Mouse (Mus musculus) forebrain, postnatal 0 days (tissue): ENCODE data around the gene Lix1l. TPM values are rescaled to one million over a fixed set of nuclear protein-coding genes. Genes with fewer than 3 reads are reported as not detected.

Source experiments
- ATAC-seq: fragments of 200-750 bp; cut with Nextera tagmentation; 2 replicates; pipeline ENCODE4 v1.8.0; 2017; ENCODE audit warnings: mild to moderate bottlenecking, moderate library complexity
- DNase-seq: peaks from one replicate; pipeline ENCODE4 v3.0.0-alpha.2; 2015
- H3K27ac ChIP-seq: fragments of 300-500 bp; sonication (generic); 2 replicates; pipeline ENCODE4 v1.5.1; 2014; ENCODE audit warnings: low read depth, mild to moderate bottlenecking, antibody characterized with exemption, low read length, moderate library complexity, mixed read lengths
- H3K27me3 ChIP-seq: fragments of 300-500 bp; sonication (generic); 2 replicates; pipeline ENCODE4 v1.6.1; 2014; ENCODE audit warnings: mild to moderate bottlenecking, low read length, mixed read lengths; ENCODE audit not compliant: insufficient read depth
- H3K36me3 ChIP-seq: fragments of 300-500 bp; sonication (generic); 2 replicates; pipeline ENCODE4 v1.6.1; 2014; ENCODE audit warnings: mild to moderate bottlenecking, moderate library complexity; ENCODE audit not compliant: insufficient read depth
- H3K4me1 ChIP-seq: fragments of 300-500 bp; sonication (generic); 2 replicates; pipeline ENCODE4 v1.6.1; 2014; ENCODE audit warnings: antibody characterized with exemption; ENCODE audit not compliant: insufficient read depth
- H3K4me2 ChIP-seq: fragments of 300-500 bp; sonication (generic); 2 replicates; pipeline ENCODE4 v1.6.1; 2014; ENCODE audit warnings: low read depth, mild to moderate bottlenecking, moderate library complexity
- H3K4me3 ChIP-seq: fragments of 300-500 bp; sonication (generic); 2 replicates; pipeline ENCODE4 v1.5.1; 2014; ENCODE audit warnings: low read depth, low read length, mixed read lengths
- H3K9ac ChIP-seq: fragments of 300-500 bp; sonication (generic); 2 replicates; pipeline ENCODE4 v1.6.1; 2014; ENCODE audit warnings: mild to moderate bottlenecking
- H3K9me3 ChIP-seq: fragments of 300-500 bp; sonication (generic); 2 replicates; pipeline ENCODE4 v1.6.1; 2016; ENCODE audit warnings: low read length
- CTCF ChIP-seq: sonication (generic); IDR thresholded peaks from 2 replicates; pipeline ENCODE4 v1.5.1; 2016; ENCODE audit warnings: antibody characterized with exemption, control low read depth, low read depth
- WGBS: fragments of 180-500 bp; shearing (Covaris S2); extraction: QIAGEN DNeasy Blood & Tissue Kit; methylation state at CpG from one replicate; pipeline ENCODE4 v1.1.7; 2014; 5-methylcytosine and 5-hydroxymethylcytosine counted together
- polyA plus RNA-seq: library from polyadenylated mRNA; unstranded; fragments of >200 nt; fragmentation: Nextera tagmentation; extraction: Ambion mirVana; gene quantifications from 2 replicates; pipeline ENCODE4 v1.2.1, GENCODE M21; 2015
- total RNA-seq: library from RNA; depleted of rRNA; stranded (reverse); fragments of >200 nt; gene quantifications from 2 replicates; pipeline ENCODE4 v1.2.3, GENCODE M21; 2014

The Lix1l gene
- total and polyA plus RNA-seq, 2 experiments from 2014 or later, result 3.7 to 53.5 TPM

- H3K9me3 ChIP-seq, result no peaks in the 10 kb centered on the region
- 0 out of 2 replicates have a peak, but pooled peaks cover 4% of the 10 kb centered on the region for H3K4me1 ChIP-seq
- 76% methylated on average over 16 of the region's 16 CpGs for WGBS
- H3K36me3 ChIP-seq, result no peaks in the 10 kb centered on the region
- H3K9ac ChIP-seq, result no peak overlapping the region
- no peak overlapping the region for H3K4me2 ChIP-seq
- no peak overlapping the region for H3K4me3 ChIP-seq
- TF ChIP-seq CTCF, result no peak
- DNase-seq (no peak), ATAC-seq (no peak)
- no peaks in the 10 kb centered on the region for H3K27me3 ChIP-seq
- no peak overlapping the region for H3K27ac ChIP-seq
These were observed 28.9 kb upstream of the Lix1l start for GRCm38 (mm10) chr3:96571896-96572698.

DNA sequence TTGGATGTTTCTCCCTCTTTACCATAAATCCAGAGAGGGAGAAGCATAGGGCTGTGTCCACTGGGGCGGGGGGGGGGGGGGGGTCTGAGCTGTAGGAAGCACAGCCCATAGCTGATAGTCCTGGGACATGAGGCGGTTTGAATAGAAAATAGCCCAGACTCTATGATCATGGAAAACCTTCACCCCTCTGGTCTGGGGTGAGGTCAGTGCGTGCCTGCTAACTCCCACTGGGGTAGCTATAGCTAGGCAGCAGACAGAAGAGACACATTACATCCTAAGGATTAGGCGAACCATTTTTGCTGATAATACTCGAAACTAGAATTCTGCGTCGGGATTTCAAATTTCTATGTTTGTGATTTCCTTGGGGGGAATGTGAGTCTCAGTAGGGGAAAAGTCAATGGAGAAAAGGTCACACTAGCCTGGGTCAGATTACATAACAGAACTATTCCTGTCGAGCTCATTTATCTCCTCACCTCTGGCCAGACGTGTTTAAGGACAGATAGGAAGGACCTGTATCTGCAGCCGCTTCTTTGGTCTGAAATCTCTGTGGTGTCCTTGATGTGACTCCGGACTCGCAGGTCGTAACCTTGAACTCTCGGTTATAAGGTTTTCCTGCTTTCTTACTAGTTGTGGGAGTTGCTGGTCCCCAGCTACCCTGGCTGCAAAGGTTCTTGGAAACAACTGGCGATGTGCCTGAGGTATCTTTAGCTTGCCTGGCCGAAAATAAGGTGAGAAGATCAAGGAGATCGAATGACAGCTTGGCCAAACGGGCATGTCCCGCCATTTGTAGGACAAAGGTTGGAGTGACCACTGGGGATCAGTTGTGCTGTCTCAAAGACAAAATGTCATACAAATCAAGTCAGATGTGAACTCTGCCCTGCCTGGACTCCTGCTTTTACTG lies 27.1 kb upstream of the Lix1l start:
- no peaks in the 10 kb centered on the region for H3K27me3 ChIP-seq
- DNase-seq (no peak), ATAC-seq (no peak)
- H3K4me1 ChIP-seq, result 0 out of 2 replicates have a peak, but pooled peaks cover 7% of the 10 kb centered on the region
- no peak overlapping the region for H3K9ac ChIP-seq
- no peaks in the 10 kb centered on the region for H3K9me3 ChIP-seq
- no peaks in the 10 kb centered on the region for H3K36me3 ChIP-seq
- no peak overlapping the region for H3K4me2 ChIP-seq
- H3K27ac ChIP-seq, result no peak overlapping the region
- 90% methylated on average over 19 of the region's 19 CpGs for WGBS
- no peak overlapping the region for H3K4me3 ChIP-seq
- TF ChIP-seq CTCF, result no peak

DNA sequence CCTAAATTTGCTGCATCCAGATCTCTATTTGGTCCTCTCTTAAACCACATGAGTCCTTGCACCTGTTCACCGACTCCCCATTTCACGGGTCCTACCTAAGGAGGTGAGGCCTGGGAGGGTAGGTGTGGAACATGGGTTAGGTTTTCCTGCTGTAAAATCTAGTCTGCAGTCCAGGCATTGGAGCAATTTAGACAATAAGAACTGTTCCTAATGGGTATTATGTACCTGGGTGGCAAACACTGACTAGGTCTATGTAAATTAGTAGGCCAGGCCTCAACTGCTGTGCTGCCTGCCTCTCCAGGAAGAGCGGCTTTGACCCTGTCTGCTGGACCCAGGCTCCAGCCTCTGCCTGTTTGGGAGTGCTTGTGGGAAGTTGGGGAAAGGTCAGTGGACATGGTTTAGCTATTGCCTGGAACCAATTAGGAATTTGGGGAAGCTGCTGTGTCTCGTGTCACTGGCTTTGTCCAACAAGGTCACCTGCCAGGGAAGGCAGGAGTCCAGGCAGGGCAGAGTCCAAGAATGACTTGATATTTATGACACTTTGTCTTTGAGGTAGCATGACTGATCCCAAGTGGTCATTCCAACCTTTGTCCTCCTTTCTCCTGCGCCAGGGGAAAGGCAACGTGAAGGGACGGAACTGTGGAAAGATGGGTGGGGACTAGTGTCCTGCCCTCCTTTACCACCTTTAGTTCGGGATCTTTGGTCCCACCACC lies 25.5 kb upstream of the Lix1l start:
- Histone ChIP-seq H3K9me3 (no peaks in the 10 kb centered on the region), H3K27ac (no peak overlapping the region), H3K4me3 (no peak overlapping the region), H3K27me3 (no peaks in the 10 kb centered on the region), H3K4me2 (no peak overlapping the region), H3K36me3 (no peaks in the 10 kb centered on the region), H3K4me1 (0 out of 2 replicates have a peak, but pooled peaks cover 7% of the 10 kb centered on the region), H3K9ac (no peak overlapping the region)
- 96% methylated on average over 8 of the region's 8 CpGs for WGBS
- no peak for TF ChIP-seq CTCF
- no peak for ATAC-seq
- no peak for DNase-seq

DNA sequence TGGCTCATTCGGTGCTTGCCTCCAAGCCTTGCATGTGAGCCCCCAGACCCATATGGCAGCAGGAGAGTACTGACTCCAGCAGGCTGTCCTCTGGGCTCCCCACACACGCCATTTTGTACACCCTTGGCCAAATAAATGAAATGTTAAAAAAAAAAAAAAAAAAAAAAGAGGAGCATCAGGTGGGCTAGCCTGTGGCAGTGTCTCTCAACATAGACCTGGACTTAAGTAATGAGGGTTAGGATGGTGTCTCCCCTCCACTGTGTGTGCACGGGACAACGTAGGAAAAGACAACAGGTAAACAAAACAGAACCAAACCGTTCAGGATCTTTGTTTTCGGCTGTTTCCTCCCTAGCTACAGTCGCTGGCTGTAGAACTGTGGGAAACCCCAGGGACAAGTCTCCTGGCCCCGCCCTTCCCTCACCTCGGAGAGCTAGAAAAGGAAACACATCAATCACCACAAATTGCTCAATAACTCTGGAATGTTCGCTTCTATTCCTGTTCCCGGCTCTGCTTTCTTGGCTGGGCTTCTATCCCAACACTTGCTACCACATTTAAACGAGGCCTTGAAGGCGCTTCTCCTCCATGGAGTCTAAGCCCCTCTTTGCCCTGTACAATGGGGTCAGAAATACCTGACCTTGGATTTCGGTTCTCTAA lies 24.8 kb upstream of the Lix1l start:
- H3K4me3 ChIP-seq, result no peak overlapping the region; the same call in 1 of the 2 replicates
- peak overlapping the region; percentile 62 for H3K27ac ChIP-seq
- no peak for TF ChIP-seq CTCF
- H3K9me3 ChIP-seq, result no peaks in the 10 kb centered on the region
- H3K4me2 ChIP-seq, result peak overlapping the region; percentile 26; the same call in 1 of the 2 replicates
- H3K9ac ChIP-seq, result no peak overlapping the region
- 0 out of 2 replicates have a peak, but pooled peaks cover 7% of the 10 kb centered on the region for H3K4me1 ChIP-seq
- no peaks in the 10 kb centered on the region for H3K27me3 ChIP-seq
- WGBS, result 57% methylated on average over 14 of the region's 14 CpGs
- no peak for ATAC-seq
- no peak for DNase-seq
- H3K36me3 ChIP-seq, result no peaks in the 10 kb centered on the region

- Histone ChIP-seq H3K9ac (no peak within 1 kb of the TSS), H3K9me3 (no peaks in the 10 kb centered on the region), H3K27ac (peak within 1 kb of the TSS; percentile 62), H3K27me3 (no peaks in the 10 kb centered on the region), H3K4me3 (no peak within 1 kb of the TSS; the same call in 1 of the 2 replicates), H3K4me2 (peak within 1 kb of the TSS; percentile 26; the same call in 1 of the 2 replicates), H3K36me3 (no peaks in the 10 kb centered on the region), H3K4me1 (0 out of 2 replicates have a peak, but pooled peaks cover 7% of the 10 kb centered on the region)
- peak; percentile 87 for ATAC-seq
- WGBS, result 33% methylated on average over 17 of the region's 17 CpGs
- peak; percentile 82 for DNase-seq
- TF ChIP-seq CTCF, result 0 out of 2 replicates have a peak, but pooled peaks have one; percentile 9
These were observed 24.0 kb upstream of the Lix1l start, which contains the start of gene Gm16253 for GRCm38 (mm10) chr3:96576690-96577541. Gene Gm16253 (plus strand): TSS chr3:96576984.
